Mouse (Mus musculus) liver, embryonic 15.5 days (tissue): ENCODE data around the gene Il1rn. TPM values are rescaled to one million over a fixed set of nuclear protein-coding genes. Genes with fewer than 3 reads are reported as not detected.

Experiments
- polyA plus RNA-seq: library from polyadenylated mRNA; unstranded; fragments of >200 nt; fragmentation: Nextera tagmentation; extraction: Ambion mirVana; gene quantifications from 2 replicates; pipeline ENCODE4 v1.2.1, GENCODE M21; 2015

Gene Il1rn
- polyA plus RNA-seq, 1 experiment from 2014 or later = 8.2 TPM

Other genes with a start within 250 kb of the Il1rn start
- not detected in 2 replicates for gene Tbpl2, start 240.3 kb upstream of the Il1rn start, polyA plus RNA-seq
- not detected in 2 replicates for gene Il1f8, start 183.7 kb upstream of the Il1rn start, polyA plus RNA-seq
- 0.41 and 0.69 TPM in 2 replicates for gene Il1f9, start 150.4 kb upstream of the Il1rn start, polyA plus RNA-seq
- not detected in 2 replicates for gene Il1f6, start 121.4 kb upstream of the Il1rn start, polyA plus RNA-seq
- gene Il1f5, start 59.9 kb upstream of the Il1rn start, polyA plus RNA-seq = 0.13 TPM in 1 of 2 replicates, not detected in the other
- not detected in 2 replicates for gene Il1f10, start 45.7 kb upstream of the Il1rn start, polyA plus RNA-seq
- 7.6 and 8.1 TPM in 2 replicates for gene Psd4, start 30.7 kb downstream of the Il1rn start, polyA plus RNA-seq
- gene Pax8, start 138.7 kb downstream of the Il1rn start, polyA plus RNA-seq = 0.28 and 0.31 TPM in 2 replicates